Mouse (Mus musculus) spleen, adult 2 months (tissue): ENCODE results near the gene Usp7.

Experiments
- CTCF ChIP-seq: fragments of 200-500 bp; IDR thresholded peaks from 2 replicates; pipeline ENCODE4 v1.5.1; 2011; ENCODE audit warnings: mild to moderate bottlenecking, inconsistent platforms; ENCODE audit not compliant: insufficient read depth, insufficient read length, insufficient replicate concordance; ENCODE audit errors: extremely low read depth
- POLR2A ChIP-seq: fragments of 200-500 bp; IDR thresholded peaks from 2 replicates; pipeline ENCODE4 v1.6.1; 2011; ENCODE audit warnings: low read depth, low read length, inconsistent platforms

DNA sequence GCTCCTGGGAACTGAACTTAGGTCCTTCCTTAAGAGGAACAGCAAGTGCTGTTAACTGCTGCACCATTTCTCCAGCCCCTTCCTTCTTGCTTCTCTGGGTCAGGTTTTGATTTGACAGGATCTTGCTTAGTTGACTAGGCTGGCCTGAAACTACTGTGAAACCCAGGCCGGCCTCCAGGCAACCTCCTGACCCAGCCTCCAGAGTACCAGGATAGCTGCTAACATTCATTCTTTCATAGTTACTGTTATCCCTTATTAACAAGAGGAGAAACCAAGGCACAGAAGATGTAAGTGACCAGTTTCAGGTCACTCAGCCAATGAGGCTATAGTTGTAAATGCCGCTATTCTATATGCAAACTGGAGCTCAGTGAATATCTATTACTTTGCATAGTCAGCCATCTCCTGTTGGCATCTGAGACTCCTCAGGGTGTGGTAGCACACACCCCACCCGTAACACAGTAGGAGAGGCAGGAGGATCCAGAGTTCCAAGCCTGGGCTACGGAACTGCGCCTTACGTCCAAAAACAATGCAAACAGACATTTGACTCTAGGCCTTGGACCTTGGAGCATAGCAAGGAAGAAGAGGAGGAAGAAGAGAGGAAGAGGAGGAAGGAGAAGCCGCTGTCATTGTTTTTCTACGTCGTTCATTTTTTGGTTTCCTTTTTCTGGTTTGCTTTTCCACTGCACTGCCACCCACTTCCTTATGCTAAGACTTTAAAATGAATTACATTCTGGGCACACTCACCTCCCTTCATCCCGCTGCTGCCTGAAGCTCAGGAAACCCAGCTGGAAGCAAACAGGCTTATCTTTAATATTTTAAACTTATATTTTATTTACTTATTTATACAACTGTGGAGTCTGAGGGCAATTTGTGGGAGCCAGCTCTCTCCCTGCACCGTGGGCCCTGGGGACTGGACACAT is 24.7 kb downstream of the Usp7 start:
- TF ChIP-seq CTCF = no peak
- TF ChIP-seq POLR2A = no peak
